Mouse (Mus musculus): ENCODE results near the gene Tigar. TPM values are rescaled to one million over a fixed set of nuclear protein-coding genes. Genes with fewer than 3 reads are reported as not detected.
A peak's percentile ranks its signal among the peaks of the same experiment; 100 is the strongest.

The Tigar gene
- polyA plus RNA-seq, 1 experiment from 2014 or later: 3.2 TPM

DNA sequence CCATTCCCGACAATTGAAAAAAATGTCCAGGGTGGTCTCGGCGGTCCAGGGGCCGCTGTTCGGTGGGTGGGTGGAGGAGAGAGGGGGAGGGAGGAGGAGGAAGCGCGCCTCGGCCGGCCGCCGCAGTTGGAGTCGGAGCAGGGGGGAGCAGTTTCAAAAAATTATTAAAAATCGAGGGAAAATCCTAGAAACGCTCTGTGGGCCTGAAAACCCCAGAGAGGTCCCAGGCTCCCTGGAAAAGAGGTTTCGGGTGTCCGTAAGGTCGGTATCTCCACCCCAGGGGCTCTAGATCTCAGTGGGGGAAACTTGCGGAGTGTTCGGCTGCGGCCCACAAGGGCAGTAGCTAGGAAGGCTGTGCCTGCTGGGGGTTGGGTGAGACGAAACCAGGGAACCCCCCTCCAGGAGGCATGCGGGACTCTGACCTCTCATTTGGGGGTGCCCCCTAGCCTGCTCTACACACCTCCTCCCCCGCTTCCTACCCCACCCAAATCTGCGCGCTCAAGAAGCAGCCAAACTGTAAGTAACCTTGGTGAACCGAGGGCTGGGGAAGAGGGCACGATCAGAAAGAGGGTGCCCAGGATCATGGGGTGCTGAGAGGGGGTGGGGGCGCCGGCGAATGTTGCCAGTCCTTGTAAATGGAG, 40.1 kb upstream of the Tigar start:
- Histone ChIP-seq H3K4me3 (peak overlapping the region; percentile 72), H3K9ac (peak overlapping the region; percentile 75), H3K36me3 (no peaks in the 10 kb centered on the region; the same call in 1 of the 2 replicates), H3K27ac (peak overlapping the region; percentile 70), H3K4me2 (peak overlapping the region; percentile 93), H3K27me3 (no peaks in the 10 kb centered on the region), H3K4me1 (peaks cover 65% of the 10 kb centered on the region), H3K9me3 (no peaks in the 10 kb centered on the region)
- no peak for ATAC-seq (ENCODE audit: borderline replicate concordance, extremely low read depth, low FRiP score, low TSS enrichment)
- WGBS: under 1% methylated on average over 30 of the region's 30 CpGs

DNA sequence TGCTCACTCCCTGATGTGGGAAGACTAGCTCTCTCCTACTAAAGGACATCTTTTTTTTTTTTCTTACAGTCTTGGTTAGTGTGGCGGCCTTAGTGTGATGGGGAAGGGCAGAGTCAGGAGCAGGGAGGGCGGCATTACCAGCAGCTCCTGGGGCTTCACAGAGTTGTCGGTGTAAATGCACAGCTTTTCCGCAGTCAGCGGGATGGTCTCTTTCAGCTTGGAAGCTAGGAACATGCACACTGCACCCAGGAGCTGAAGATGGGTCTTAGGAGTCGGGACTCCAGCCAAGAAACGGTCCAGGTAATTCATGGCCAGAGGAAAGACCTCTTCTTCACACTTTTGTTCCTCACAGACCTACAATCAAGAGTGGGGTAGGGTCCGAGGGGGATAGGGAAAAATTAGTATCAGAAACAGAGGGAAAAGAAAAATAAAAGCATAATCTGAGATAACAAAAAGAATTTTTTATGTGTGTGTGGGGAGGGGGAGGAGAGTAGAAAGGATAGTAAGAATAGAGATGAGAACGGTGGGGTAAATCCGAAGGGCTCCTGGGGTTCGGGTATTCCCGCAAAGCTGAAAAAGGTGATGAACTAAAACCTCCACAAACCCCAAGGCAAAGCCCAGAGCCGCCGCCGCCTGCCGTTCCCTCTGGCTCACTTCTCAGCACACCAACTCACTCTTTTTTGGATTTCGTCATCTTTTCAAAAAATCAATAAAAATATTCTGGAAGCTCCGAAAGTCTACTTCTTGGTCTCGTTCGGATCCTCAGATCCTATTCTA, 39.4 kb upstream of the Tigar start:
- ATAC-seq (ENCODE audit: borderline replicate concordance, extremely low read depth, low FRiP score, low TSS enrichment): no peak
- WGBS: 9% methylated on average over 20 of the region's 20 CpGs
- Histone ChIP-seq H3K4me3 (peak overlapping the region; percentile 72), H3K9ac (peak overlapping the region; percentile 75), H3K4me2 (peak overlapping the region; percentile 93), H3K27me3 (no peaks in the 10 kb centered on the region), H3K27ac (no peak overlapping the region), H3K4me1 (peaks cover 65% of the 10 kb centered on the region), H3K9me3 (no peaks in the 10 kb centered on the region), H3K36me3 (peaks cover 4% of the 10 kb centered on the region; the same call in 1 of the 2 replicates)

DNA sequence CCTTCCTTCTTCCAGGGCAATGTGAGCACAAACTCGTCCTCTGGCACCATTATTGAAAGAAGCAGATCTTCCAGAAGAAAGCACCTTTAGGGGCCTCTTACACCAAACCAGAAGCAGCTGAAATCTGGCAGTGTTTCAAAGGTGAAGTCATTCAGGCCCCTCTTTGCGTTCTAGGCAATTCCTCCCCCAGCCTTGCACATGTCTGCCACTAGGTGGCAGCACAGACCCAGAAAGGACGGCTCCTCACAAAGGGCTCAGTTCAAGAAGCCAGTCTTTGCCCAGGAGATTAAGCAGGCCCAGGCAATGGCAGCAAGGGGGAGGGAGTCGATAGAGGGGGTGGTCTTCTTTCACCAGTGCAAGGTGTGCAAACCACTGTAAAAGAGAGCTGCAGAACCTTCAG, 38.3 kb upstream of the Tigar start:
- H3K4me2 ChIP-seq: peak overlapping the region; percentile 93
- H3K4me3 ChIP-seq: no peak overlapping the region
- no peak overlapping the region for H3K9ac ChIP-seq
- peaks cover 59% of the 10 kb centered on the region for H3K4me1 ChIP-seq
- H3K36me3 ChIP-seq: peaks cover 4% of the 10 kb centered on the region; the same call in 1 of the 2 replicates
- WGBS: 2% methylated on average over 4 of the region's 4 CpGs
- H3K9me3 ChIP-seq: no peaks in the 10 kb centered on the region
- ATAC-seq (ENCODE audit: borderline replicate concordance, extremely low read depth, low FRiP score, low TSS enrichment): peak; percentile 2; the same call in 1 of the 2 replicates
- no peaks in the 10 kb centered on the region for H3K27me3 ChIP-seq
- H3K27ac ChIP-seq: no peak overlapping the region

DNA sequence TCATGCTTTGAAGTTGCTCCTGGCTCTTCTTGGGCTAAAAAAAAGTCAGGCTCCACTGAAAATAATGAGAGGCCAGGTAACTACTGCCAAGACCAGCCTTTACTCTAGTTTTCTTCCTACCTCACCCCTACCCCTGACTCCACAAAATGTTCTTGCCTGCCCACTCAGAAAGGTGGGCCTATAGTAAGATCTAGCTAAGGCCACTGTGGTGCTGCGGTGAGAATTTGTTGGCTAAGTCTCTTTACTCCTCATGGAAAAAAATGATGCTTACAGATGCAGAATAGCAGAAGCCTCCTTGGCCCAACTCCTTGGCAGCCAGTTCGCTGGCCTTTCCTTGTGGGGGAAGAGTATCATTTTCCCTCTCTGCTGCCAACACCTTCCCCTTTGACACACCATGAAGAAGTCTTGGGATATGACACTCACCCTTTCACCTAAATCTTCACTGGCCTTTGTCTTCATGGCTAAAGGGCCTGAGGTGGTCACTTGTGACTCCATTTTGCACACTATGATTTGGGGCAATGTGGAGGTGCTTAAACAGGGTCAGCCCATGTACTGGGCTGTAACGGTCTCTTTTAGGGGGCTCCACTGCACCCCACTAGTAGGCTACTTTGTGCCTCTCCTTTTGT, 37.1 kb upstream of the Tigar start:
- H3K9me3 ChIP-seq: no peaks in the 10 kb centered on the region
- peaks cover 8% of the 10 kb centered on the region; the same call in 1 of the 2 replicates for H3K36me3 ChIP-seq
- H3K9ac ChIP-seq: no peak overlapping the region
- no peak overlapping the region for H3K4me2 ChIP-seq
- H3K4me1 ChIP-seq: peaks cover 55% of the 10 kb centered on the region
- no peak overlapping the region for H3K27ac ChIP-seq
- 82% methylated on average over 3 of the region's 3 CpGs for WGBS
- no peak overlapping the region for H3K4me3 ChIP-seq
- H3K27me3 ChIP-seq: no peaks in the 10 kb centered on the region
- no peak for ATAC-seq (ENCODE audit: borderline replicate concordance, extremely low read depth, low FRiP score, low TSS enrichment)

- no peak overlapping the region for H3K4me2 ChIP-seq
- WGBS: 46% methylated on average over 20 of the region's 20 CpGs
These were observed 36.3 kb upstream of the Tigar start for GRCm38 (mm10) chr6:127145464-127146190.

GRCm38 (mm10) chr6:127143576-127144288, 34.4 kb upstream of the Tigar start:
- ATAC-seq (ENCODE audit: borderline replicate concordance, extremely low read depth, low FRiP score, low TSS enrichment): 0 out of 2 replicates have a peak, but pooled peaks have one; percentile 4
- Histone ChIP-seq H3K27me3 (no peaks in the 10 kb centered on the region), H3K27ac (no peak overlapping the region), H3K4me3 (no peak overlapping the region), H3K4me2 (no peak overlapping the region), H3K4me1 (peaks cover 42% of the 10 kb centered on the region), H3K9me3 (no peaks in the 10 kb centered on the region), H3K9ac (no peak overlapping the region), H3K36me3 (peaks cover 33% of the 10 kb centered on the region; the same call in 1 of the 2 replicates)
- WGBS: 68% methylated on average over 7 of the region's 7 CpGs

More at GRCm38 (mm10) chr6:127145464-127146190, 36.3 kb upstream of the Tigar start:
- ATAC-seq (ENCODE audit: borderline replicate concordance, extremely low read depth, low FRiP score, low TSS enrichment): no peak
- Histone ChIP-seq H3K9ac (no peak overlapping the region), H3K27me3 (no peaks in the 10 kb centered on the region), H3K4me1 (peaks cover 50% of the 10 kb centered on the region), H3K4me3 (no peak overlapping the region), H3K27ac (no peak overlapping the region), H3K9me3 (no peaks in the 10 kb centered on the region), H3K36me3 (peaks cover 15% of the 10 kb centered on the region; the same call in 1 of the 2 replicates)

DNA sequence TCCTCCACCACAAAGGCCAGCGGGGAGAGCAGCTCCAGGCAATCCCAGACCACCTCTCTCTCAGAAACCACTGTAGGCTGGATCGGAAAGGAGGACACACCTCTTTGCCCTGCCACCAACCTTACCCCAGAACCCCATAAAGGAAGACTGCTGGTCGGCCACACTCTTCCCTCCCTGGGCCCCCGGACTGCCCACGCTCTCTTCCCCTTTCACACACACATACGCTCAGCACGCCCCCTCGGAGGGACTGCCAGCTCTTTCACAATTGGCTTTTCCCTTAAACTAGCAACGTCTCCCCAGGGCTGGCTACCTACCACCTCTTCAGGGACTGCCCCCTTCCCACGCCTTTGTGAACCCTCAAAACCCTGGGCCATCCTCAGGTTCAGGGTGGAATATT, 33.8 kb upstream of the Tigar start:
- Histone ChIP-seq H3K4me2 (no peak overlapping the region), H3K27me3 (no peaks in the 10 kb centered on the region), H3K9me3 (no peaks in the 10 kb centered on the region), H3K36me3 (peaks cover 37% of the 10 kb centered on the region; the same call in 1 of the 2 replicates), H3K4me1 (peaks cover 38% of the 10 kb centered on the region), H3K27ac (no peak overlapping the region), H3K4me3 (no peak overlapping the region), H3K9ac (no peak overlapping the region)
- 82% methylated on average over 10 of the region's 10 CpGs for WGBS
- 0 out of 2 replicates have a peak, but pooled peaks have one; percentile 16 for ATAC-seq (ENCODE audit: borderline replicate concordance, extremely low read depth, low FRiP score, low TSS enrichment)

DNA sequence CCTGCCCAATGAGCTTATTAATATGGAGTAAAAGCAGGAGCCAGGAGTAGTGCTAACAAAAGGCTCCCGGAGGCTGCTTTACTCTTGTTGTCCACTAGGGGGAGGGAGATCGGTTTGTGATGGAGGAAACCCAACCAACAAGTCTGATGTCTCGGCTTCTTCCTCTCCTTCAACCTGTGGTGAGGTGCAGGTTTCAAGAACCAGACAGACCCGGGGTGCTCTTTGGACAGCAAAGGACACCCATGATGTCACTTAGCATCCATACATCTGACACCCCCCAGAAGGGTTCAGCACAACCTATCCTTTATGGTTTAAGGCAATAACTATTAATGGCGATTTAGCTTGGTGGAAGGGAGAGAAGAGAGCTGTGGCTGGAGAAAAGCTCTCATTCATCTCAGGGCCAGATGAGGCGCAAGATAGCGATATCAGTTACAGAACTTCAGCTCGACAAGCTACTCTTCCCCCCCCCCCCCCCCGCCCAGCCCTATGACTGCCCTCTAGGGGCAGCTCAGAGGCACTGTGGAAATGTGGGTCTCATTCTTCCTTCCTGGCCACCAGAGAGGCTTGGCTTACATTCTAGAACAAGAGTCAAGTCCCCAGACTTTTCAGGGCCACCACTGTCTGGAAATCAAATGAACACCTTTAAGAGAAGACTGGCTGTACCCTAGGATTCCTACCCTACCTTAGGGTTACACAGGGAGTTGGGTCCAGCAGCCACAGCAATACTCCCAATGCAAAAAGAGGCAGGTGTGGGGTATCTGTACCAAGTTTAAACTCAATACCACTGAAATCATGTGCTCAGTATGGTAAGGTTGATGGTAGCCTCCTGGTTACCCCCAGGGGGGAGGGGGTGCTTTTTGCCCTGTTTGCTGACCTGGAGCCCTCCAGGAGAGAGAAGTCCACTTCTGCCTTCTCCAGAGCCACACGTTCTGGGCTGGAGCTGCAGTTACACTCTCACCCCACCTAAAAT, 33.1 kb upstream of the Tigar start:
- peaks cover 44% of the 10 kb centered on the region for H3K36me3 ChIP-seq
- H3K4me2 ChIP-seq: peak overlapping the region; percentile 18; the same call in 1 of the 2 replicates
- no peak overlapping the region for H3K27ac ChIP-seq
- no peak for ATAC-seq (ENCODE audit: borderline replicate concordance, extremely low read depth, low FRiP score, low TSS enrichment)
- 19% methylated on average over 10 of the region's 10 CpGs for WGBS
- peaks cover 32% of the 10 kb centered on the region for H3K4me1 ChIP-seq
- H3K27me3 ChIP-seq: no peaks in the 10 kb centered on the region
- H3K9me3 ChIP-seq: no peaks in the 10 kb centered on the region
- H3K9ac ChIP-seq: no peak overlapping the region
- H3K4me3 ChIP-seq: no peak overlapping the region

DNA sequence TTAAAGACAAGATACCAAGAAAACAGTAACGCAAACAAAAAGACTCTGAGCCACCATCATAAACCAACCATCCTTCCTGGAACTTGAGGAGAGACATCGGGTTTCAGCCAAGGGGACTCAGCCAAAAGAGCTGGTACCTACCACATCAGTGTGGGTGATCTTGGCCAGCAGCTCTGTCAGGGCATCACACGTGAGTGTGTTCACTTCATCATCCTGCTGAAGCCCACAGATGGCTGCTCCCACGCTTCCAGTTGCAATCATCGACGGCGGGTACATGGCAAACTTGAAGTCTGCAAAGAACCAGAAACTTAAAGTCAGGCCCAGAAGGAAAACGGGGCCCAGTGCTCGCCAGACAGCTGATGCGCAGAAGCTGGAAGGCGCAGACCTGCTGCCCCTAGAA, 29.6 kb upstream of the Tigar start:
- H3K4me3 ChIP-seq: no peak overlapping the region
- no peak for ATAC-seq (ENCODE audit: borderline replicate concordance, extremely low read depth, low FRiP score, low TSS enrichment)
- peaks cover 61% of the 10 kb centered on the region for H3K36me3 ChIP-seq
- H3K27ac ChIP-seq: no peak overlapping the region
- H3K9me3 ChIP-seq: no peaks in the 10 kb centered on the region
- H3K4me1 ChIP-seq: peaks cover 12% of the 10 kb centered on the region; the same call in 1 of the 2 replicates
- WGBS: 91% methylated on average over 11 of the region's 11 CpGs
- H3K9ac ChIP-seq: no peak overlapping the region
- no peak overlapping the region for H3K4me2 ChIP-seq
- H3K27me3 ChIP-seq: no peaks in the 10 kb centered on the region

All from lung, embryonic 15.5 days (tissue).